Mouse (Mus musculus): Measurements from ENCODE around the gene P2ry13.

GRCm38 (mm10) chr3:59175234-59175633 is 35.4 kb downstream of the P2ry13 start:
- TF ChIP-seq CTCF (IDR thresholded peaks at IDR 0.05; ENCODE audit: low read depth) (peak; percentile 94), EP300 (IDR thresholded peaks at IDR 0.05; ENCODE audit: low read depth) (no peak)

All from heart, postnatal 0 days (tissue).